Mouse (Mus musculus): ENCODE results near the gene Dcaf12.

Gene Dcaf12

DNA sequence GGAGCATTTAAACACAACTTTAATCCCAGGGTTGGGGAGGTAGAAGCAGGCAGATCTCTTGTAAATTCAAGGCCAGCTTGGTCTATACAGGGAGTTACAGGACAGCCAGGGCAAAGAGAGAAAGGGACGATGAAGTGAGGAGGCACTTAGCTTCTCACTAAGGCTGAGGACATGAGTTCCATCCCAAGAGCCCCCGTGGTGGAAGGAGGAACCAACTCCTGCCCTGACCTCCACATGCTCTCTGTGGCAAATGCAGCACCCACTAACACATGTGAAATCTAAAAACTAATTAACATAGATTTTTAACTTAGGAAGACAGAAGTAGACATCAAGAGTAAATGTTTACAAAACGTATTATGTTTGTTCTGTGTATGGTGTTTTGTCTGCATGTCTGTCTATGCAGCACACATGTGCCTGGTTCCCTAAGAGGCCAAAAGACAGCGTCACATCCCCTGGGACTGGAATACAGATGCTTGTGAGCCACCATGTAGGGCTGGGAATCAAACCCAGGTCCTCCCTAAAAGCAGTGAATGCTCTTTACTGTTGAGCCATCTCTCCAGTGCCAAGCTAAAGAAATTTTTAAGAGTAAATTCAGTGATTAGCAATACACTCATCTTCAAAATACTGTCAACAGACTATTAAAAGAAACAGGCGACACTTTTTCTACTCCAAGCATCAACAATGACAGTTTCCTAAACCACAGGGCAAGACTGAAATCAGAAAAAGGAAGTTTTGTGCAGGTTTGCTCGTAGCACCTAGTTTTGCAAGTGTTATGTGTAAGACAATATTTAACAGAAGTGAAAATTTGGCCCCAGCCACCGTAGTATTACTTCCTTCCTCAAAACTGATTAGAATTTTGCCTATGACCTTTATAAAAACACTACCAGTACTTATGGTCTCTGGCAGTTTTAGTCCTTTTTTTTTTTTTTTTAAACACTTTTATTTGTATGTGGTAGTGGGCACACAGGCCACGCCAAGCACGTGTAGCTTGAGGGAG, 3.8 kb downstream of the Dcaf12 start:
- DNase-seq (ENCODE audit: low read depth in 2 of 2, low spot score in 2 of 2) = no peak

- DNase-seq (ENCODE audit: low read depth in 2 of 2, low spot score in 2 of 2) = no peak
These were observed 7.3 kb downstream of the Dcaf12 start for GRCm38 (mm10) chr4:41307406-41307805.

DNA sequence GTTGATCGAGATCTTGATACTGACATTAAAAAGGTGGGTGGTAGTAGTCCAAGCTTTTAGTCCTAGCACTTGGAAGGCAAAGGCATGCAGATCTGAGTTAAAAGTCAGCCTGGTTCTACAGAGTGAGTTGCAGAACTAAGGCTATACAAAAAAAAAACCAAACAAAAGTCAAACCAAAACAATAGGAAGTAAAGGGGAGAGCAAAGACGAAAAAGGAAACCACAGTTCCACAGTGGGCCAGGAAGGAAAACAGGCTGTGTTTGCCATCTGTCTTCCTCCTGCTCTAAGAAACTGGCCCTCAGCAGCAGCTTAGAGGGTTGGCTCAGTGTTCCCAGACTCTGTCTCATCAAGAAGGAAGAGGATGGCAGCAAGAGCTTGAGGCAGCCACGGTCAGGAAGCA, 10.4 kb downstream of the Dcaf12 start:
- peak in 1 of 2 experiments; percentile 24 for DNase-seq (ENCODE audit: low read depth in 2 of 2, low spot score in 2 of 2)

DNA sequence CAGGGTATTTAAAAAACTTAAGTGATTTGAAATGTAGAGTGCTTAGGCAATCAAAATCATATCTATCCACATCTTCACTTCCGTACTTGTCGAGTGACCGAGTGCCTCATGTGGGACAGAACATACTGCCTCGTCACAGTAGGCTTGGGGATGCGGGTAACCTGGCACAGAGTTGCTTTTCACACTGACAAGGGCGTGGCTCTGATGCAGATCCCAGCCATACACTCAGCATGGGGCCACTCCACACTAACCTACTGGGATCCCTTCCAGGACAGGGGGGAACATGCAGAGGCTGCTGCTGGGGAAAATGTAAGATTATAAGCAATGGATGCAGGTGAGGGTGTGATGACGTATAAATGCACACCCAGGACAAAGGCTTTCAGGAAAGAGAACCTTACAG, 11.0 kb downstream of the Dcaf12 start:
- no peak for DNase-seq (ENCODE audit: low read depth in 2 of 2, low spot score in 2 of 2)

DNA sequence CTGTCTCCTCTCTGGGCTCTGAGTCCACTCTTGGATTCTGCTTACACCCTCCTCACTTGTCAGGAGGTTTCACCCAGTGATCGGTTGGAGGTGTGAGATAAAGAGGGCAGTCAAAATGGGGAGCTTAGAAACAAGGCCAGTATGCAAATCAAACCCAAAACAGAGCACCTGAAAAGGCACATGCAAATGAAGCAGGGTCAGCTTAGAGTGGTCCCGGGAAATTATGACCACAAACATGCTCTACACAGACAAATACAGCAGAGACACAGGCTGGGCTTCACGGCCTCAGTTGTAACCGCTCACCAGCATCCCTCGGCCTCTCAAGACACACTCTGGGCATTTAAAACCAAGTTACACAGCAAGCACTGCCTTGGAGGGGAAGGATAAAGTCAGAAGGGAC, 15.7 kb downstream of the Dcaf12 start:
- DNase-seq (ENCODE audit: low read depth in 2 of 2, low spot score in 2 of 2) = no peak

GRCm38 (mm10) chr4:41295960-41296359, 18.7 kb downstream of the Dcaf12 start:
- DNase-seq (ENCODE audit: low read depth in 2 of 2, low spot score in 2 of 2) = no peak

DNA sequence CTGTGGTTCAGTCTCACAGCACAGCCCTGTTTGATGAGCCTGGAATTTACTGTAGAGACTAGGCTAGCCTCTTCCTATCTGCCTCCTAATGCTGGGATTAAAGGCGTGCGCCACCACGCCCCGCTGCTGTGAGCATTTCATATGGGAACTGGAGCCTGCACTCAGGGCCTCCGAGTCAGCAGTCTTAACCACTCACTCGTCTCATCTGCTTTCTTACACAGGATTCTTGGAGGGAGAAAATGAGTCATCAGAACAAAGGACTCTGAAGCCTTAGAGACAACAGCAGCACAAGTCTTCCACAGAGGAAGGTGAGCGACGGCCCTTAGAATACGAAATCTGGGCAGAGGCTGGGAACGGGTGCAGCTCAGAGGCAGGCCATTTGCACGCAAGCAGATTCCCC, 19.2 kb downstream of the Dcaf12 start:
- DNase-seq (ENCODE audit: low read depth in 2 of 2, low spot score in 2 of 2) = no peak

- DNase-seq (ENCODE audit: low read depth in 2 of 2, low spot score in 2 of 2) = no peak
These were observed 20.8 kb downstream of the Dcaf12 start for GRCm38 (mm10) chr4:41293907-41294306.

- DNase-seq (ENCODE audit: low read depth in 2 of 2, low spot score in 2 of 2) = no peak
These were observed 24.9 kb downstream of the Dcaf12 start for GRCm38 (mm10) chr4:41289802-41290201.

DNA sequence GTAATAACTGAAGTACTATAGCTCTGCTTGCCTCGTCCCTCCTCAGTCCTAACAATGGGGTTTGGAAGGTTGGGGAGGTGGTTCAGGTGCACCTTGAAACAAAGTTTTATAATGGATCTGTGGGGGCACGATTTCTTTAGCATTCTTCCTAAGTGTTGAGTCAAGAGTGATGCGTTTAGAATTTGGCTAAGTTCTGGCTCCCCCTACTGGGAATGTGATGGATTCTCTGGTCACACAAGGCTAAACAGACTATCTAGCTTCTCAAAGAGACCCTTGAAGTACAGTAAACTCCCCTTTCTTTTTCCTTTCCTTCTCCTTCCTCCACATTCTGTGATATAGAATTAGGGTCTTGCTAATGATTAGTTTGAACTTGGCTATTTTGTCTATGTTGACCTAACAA, 28.3 kb downstream of the Dcaf12 start:
- peak; percentile 14 to 42 for DNase-seq (ENCODE audit: low read depth in 2 of 2, low spot score in 2 of 2)

DNA sequence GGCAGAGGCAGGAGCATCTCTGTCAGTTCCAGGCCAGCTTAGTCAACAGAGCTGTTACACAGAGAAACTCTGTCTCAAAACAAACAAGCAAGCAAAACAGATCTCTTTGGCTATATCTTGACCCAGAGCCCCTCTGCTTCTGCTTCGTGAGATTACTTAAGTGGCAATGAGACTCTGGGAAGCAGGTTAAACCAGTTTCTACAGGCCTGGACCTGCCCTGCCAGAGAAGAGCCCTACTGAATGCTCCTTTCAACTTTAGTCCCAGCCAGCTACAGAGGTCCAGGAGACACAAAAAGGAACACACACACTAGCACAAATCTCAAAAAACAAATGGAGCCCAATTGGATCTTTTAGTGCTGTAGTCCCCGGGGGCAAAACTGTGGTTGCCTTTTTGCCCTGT, 30.6 kb downstream of the Dcaf12 start:
- DNase-seq (ENCODE audit: low read depth in 2 of 2, low spot score in 2 of 2) = no peak

- DNase-seq (ENCODE audit: low read depth in 2 of 2, low spot score in 2 of 2) = no peak
These were observed 38.8 kb downstream of the Dcaf12 start for GRCm38 (mm10) chr4:41275927-41276326.

DNA sequence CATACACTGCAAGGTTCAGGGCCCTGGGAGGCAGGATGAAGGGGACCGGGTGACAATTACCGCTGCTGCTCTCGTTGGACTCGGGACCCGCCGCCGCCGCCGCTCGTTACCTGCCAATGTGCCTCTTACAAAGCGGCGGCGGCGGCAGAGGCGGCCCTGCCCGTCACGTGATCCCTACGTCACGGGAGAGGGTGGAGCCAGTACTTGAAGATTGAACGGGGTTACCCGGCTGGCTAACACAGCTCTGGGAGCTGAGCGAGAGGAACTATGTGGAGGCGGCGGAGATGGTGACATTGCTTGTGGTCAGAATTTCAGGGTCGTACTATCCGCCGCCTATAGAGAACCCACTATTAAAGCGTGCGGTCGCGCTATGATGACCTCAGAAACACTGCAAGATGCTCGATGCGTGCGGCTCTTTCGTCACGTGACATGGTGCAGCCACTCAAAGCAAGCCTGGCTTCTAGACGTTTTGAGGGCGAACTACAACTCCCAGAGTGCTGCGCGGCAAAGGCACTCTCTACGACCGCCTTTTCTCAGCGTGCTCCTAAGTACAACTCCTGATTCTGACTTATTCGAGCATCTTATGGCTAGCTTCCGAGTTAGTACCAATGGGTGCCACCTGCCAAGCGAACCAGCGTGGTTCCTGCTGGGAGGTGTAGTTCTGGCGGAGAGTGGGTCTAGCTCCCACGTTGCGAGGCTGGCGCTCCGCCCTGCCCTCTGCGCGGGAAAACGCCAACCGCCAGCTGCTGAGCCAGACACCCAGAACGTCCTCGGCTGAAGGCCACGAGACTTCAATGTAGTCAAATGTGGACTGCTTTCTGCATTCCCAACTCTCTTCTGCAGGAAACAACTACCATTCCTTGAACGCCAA, 39.5 kb downstream of the Dcaf12 start, which contains the start of gene Ubap2:
Gene Ubap2, minus strand, starts transcription at position 165 of the 871 bp plus-strand sequence.
- DNase-seq (ENCODE audit: low read depth in 2 of 2, low spot score in 2 of 2) = peak; percentile 94 to 96

- DNase-seq (ENCODE audit: low read depth in 2 of 2, low spot score in 2 of 2) = peak; percentile 15 to 31
These were observed 40.2 kb downstream of the Dcaf12 start for GRCm38 (mm10) chr4:41274377-41274979.

DNA sequence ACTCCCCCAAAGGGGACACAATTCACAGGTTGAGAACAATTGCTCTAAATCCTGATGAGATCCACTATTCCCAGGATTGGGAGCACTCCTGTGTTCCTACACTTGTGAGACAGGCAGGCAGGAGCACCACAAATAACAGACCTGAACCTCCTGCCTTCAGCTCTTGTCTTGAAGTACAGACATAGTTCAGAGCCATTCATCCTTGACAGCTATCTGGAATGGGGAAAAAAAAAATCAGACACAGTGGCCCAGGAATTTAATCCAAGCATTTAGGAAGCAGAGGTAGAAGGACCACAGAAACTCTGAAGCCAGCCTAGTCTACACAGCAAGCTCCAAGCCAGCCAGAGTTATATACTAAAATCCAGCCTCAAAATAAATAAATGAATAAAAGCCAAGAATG, 46.6 kb downstream of the Dcaf12 start:
- no peak for DNase-seq (ENCODE audit: low read depth in 2 of 2, low spot score in 2 of 2)

DNA sequence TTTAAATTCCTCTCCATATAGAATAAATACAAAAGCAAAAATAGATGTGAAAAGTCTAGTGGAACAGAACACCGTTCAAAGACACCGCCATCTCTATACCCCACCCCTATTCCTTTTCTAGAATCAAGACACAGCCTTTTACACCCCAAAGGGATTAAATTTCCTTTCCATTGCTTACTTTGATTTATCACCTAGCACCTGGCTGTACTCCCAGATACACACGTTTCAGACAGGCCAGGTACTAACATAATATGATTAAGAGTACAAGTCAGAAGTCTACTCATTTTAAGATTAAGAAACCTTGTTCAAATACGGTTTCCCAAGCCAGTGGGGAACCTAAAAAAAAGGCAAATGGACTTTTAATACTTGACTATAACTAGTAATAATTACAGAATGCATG, 48.3 kb downstream of the Dcaf12 start:
- no peak for DNase-seq (ENCODE audit: low read depth in 2 of 2, low spot score in 2 of 2)

DNA sequence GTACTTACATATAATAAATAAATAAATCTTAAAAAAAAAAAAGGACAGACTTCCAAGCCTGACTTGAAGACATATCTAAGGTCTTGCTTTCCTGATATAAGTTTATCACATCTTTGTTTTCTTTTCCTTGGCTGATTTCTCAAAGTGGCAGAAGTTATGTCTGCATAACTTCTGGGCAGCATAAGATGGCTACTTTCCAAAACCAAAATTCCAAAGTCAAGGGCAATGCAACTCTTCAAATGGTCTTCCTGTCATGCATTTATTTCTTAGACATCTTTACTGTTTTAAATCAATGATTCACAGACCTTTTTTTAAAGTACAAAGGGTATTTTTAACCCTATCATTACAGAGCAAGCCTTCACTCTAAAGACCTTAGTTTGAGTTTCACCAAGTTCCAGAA, 54.0 kb downstream of the Dcaf12 start:
- DNase-seq (ENCODE audit: low read depth in 2 of 2, low spot score in 2 of 2) = no peak

GRCm38 (mm10) chr4:41259019-41259418, 55.7 kb downstream of the Dcaf12 start:
- DNase-seq (ENCODE audit: low read depth in 2 of 2, low spot score in 2 of 2) = no peak

- no peak for DNase-seq (ENCODE audit: low read depth in 2 of 2, low spot score in 2 of 2)
These were observed 56.9 kb downstream of the Dcaf12 start for GRCm38 (mm10) chr4:41257752-41258151.

GRCm38 (mm10) chr4:41255564-41256210, 59.0 kb downstream of the Dcaf12 start:
- DNase-seq (ENCODE audit: low read depth in 2 of 2, low spot score in 2 of 2) = no peak

DNA sequence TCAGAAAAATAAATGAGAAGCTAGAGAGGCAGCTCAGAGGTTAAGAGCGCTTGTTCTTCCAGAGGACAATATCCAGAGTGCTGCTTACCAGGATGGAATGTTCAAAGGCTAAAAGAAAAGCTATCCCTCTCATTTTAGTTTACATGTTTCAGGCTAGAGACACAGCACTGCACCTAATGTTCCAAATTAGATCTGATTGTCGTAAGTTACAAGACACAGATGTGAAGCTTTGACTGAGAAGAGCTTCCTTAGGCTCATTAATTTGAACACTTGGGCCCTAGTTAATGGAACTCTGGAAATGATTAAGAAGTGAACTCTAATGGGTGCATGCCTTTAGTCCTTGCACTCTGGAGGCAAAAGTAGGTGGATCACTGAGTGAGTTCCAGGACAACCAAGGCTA, 60.9 kb downstream of the Dcaf12 start:
- no peak for DNase-seq (ENCODE audit: low read depth in 2 of 2, low spot score in 2 of 2)

Data from CD8-positive naive resting alpha-beta T cell, adult 2 months (primary cell).